Mouse (Mus musculus) brain, adult 2 months (tissue): ENCODE measurements at regions not wholly inside any gene's neighbourhood (a gene's known extent, or its start where the extent isn't known, plus 50 kb on each side); places are given as distances from the start of the nearest gene placed in this dataset.

ENCODE experiments used
- DNase-seq: peaks from one replicate; pipeline ENCODE4 v3.0.0; 2011; ENCODE audit warnings: low read depth, low spot score

GRCm38 (mm10) chr4:26965831-26966230 is 619.1 kb upstream of the Manea start:
- DNase-seq = peak; percentile 71

GRCm38 (mm10) chr4:26964850-26965249 is 618.2 kb upstream of the Manea start:
- DNase-seq = no peak

DNA sequence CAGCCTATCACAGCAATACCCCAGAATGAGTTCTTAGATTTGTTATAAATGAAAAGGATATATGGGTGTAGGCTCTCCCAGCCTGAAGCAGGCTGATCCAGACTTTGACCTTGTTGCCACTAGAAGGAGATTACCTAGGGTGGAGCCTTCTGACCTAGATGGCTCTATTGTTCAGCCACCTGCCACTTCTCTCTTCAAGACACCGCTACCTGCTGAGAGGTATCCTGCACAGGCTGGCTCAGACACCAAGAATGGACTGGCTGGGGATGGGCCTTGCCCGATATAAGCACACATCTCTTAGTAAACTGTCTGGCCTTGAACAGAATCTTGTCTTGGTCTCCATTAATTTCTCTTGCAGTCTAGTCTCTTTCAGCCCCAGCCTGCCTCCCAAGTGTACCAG is 597.9 kb upstream of the Manea start:
- DNase-seq = no peak

GRCm38 (mm10) chr4:26933988-26934798 is 587.5 kb upstream of the Manea start:
- DNase-seq = peak; percentile 91

GRCm38 (mm10) chr4:26929879-26930481 is 583.3 kb upstream of the Manea start:
- DNase-seq = peak; percentile 68

DNA sequence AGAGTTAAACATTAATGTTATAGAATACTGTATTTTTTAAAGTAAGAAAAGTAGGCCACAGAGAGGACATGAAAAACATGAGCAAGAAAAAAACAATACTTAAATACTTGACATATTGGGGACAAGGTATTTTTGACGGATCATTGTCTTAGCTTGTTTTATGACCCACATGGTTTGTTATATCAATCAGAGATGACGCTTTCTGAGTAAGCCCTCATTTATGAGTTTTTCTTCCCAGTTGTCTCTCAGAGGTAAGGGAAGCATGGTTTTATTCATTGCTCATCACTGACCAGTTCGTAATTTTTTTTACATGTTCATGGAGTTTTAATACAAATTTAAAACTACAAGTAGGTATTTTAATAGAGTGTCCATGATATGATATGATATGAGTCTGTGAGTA is 579.4 kb upstream of the Manea start:
- no peak for DNase-seq

- no peak for DNase-seq
Observed at GRCm38 (mm10) chr4:26888514-26888913, 541.8 kb upstream of the Manea start.

DNA sequence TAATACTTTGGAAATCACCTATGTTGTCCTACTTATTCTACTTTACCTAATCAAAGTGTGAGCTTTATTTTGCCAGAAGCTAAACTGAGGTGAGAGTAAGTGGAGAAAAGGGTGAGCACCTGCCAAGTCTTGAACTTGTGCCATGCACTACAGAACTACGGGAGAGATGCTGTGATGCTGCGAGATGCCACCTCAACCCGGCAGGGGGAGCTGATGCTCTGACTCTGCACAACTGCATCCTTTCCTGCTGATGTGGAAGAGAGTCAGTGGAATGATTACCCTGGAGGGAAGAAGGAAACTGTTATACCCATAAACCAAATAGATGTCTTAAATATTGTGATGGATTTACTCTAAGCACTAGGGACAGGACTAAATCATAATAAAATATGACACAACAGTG is 532.3 kb upstream of the Manea start:
- peak; percentile 3 for DNase-seq

- no peak for DNase-seq
Observed at GRCm38 (mm10) chr4:26841761-26842160, 495.1 kb upstream of the Manea start.

DNA sequence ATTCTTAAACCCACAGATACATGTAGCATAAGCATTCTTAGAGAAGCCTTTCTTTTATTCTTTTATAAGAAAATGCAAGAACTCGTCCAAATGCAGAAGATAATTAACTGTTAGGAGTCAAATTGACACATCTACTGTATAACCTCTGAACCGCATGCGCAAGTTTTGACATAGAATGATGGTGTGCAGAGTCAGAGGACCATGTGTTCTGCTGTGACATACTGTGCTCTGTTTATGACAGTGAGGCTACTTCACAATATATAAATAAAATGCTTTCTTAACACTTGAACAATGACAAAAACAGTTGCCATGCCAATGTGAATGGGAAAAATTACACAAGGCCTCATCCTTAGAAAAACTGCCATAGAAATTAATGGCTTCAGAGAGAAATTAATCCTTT is 454.1 kb upstream of the Manea start:
- no peak for DNase-seq

- DNase-seq = peak; percentile 71
Observed at GRCm38 (mm10) chr4:26793181-26793824, 446.6 kb upstream of the Manea start.

DNA sequence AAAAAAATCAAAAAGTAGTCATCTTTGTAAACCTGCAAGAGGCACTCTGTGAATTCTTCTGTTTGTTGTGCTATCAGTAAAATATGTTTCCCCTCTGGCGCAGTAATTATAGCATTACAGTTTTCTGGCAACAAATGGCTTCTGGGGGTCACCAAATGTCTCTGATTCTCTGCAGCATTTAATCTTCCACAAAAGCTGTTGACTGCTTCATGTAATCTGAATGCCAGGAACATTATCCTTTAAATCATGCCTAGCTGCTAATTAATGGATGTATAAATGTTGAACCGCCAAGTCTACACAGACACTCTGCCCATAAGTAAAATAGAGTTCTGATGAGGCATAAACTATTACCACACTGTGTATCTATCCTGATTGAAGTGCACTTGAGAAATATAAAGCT is 421.2 kb upstream of the Manea start:
- no peak for DNase-seq

DNA sequence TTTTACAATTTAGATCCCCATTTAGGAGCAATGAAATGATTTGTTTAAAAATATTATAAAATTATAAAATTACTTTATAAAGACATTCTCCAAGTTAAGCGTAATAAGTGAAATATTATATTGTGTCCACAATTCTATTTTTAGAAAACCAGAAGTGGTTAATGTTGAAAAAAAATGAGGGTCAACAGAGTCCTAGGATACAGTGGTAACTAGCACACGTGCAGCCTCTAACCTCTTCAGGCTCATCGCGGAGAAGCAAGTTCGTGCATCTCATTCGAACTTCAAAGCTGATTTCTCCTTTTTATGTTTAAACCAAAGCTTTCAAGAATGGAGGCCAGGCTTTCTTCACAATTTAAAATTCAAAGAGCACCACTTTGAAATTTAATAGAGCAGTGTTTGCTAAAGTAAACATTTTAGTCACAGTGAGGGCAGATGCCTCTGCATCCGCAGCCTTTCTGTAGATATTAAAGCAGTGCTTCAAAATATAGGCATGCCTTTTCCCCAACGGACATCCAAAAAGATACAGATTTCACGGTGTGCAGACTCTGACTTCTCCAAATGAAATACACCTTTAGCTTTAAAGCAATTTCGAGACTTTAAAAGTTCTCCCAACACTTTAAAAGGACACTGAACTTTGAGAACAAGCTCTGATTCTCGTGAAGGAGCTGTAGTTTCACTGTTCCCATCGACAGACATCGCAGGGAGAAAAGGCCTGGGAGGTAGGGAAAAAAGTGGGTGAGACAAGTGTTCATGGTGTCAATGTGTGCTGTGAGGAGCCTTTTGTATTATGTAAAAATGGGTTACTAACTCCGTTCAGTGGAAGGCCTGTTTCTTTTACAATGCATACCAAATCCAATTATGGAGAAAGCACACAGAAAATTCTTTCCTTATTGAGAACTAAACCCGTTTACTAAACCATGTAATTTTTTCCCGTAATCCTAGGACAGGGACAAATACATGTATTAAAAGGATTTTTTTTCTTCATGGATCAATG is 419.8 kb upstream of the Manea start:
- DNase-seq = no peak

DNA sequence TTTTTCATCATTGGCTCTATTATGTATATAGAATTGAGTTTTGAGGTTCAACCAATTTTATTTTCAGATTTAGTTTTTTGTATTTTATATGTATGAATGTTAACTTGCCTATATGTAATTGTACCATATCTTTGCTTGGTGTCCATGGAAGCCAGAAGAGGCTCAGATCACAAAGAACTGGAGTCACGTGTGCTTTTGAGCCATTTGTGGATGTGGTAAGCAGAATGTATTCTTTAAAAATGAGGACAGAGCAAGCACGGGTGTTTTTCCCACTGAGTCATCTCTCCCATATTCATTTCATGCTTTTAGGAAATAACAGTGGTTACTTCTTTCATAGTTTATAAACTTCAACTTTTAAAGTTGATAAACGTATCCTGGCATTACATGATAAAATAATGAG is 394.1 kb upstream of the Manea start:
- no peak for DNase-seq

DNA sequence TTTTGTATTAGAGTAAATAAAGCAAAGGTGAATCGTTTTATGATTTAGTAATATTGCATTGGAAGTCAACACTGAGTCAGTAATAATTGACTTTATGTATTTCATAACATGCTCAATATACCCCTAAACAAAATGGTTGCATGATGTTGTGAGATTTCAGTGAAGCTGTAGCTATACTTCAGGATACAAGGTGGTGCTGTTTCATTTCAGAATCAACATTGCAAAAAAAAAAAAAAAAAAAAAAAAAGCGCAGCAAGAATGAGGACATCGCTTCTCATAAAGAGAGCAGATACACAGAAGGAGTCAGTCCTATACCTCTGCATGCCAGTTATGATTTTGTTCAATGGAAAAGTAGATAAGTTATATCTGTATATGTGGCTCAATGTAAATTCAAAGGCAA is 389.7 kb upstream of the Manea start:
- DNase-seq = peak; percentile 8

- DNase-seq = peak; percentile 32
Observed at GRCm38 (mm10) chr4:26714437-26714836, 367.7 kb upstream of the Manea start.

DNA sequence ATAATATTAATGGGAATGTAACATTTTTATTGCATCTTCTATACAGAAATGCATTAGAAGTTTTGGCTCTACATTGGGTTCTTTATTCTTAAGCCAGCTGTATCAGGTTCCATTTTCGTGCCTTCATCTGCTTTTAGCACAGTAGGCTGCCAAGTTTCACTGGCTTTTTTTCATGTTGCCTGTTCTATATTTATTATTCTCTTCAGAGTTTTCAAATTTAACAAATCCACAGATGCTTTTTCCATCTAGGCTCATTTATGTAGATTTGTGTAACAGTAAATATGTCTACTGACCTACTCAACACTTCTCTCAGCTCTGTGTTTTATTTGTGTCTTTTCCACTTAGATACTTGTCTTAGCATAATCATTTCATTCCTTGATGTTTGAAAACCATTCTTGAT is 363.3 kb upstream of the Manea start:
- DNase-seq = peak; percentile 84

DNA sequence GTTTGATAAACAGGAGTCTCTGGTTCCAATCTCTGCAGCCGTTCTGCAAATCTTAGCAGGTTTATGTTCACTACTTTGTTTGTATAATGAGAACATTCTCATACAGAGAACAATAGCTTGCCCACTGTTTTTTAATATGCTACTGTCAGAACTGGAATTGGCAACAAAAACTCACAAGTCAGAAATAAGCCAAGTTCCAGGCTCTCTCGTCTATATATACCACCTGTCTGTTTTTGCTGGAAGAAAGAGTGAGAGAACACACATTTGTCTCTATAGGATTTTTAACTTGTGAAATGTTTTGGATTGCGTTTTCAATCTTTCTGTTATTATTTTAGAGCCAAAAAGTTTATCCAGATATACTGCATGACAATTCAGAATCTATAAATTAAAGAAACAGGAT is 349.3 kb upstream of the Manea start:
- DNase-seq = peak; percentile 32
